Mouse (Mus musculus) forebrain, embryonic 14.5 days (tissue): Measurements from ENCODE around the gene Cxcl12. TPM values are rescaled to one million over a fixed set of nuclear protein-coding genes. Genes with fewer than 3 reads are reported as not detected.
A peak's percentile ranks its signal among the peaks of the same experiment; 100 is the strongest.

Experiments
- ATAC-seq: fragments of 200-750 bp; cut with Nextera tagmentation; 2 replicates; pipeline ENCODE4 v1.8.0; 2017; ENCODE audit warnings: mild to moderate bottlenecking, moderate library complexity
- DNase-seq: peaks from one replicate; pipeline ENCODE4 v3.0.0-alpha.2; 2015; ENCODE audit warnings: low spot score
- H3K27ac ChIP-seq: fragments of 300-500 bp; sonication (generic); 2 replicates; pipeline ENCODE4 v1.5.1; 2014; ENCODE audit warnings: low read depth, mild to moderate bottlenecking, control low read depth, low read length, moderate library complexity
- H3K27me3 ChIP-seq: fragments of 300-500 bp; sonication (generic); replicated peaks from 2 replicates; pipeline ENCODE4 v1.6.1; 2014; ENCODE audit warnings: low read length, control low read depth, mixed read lengths; ENCODE audit not compliant: control insufficient read depth, insufficient read depth
- H3K36me3 ChIP-seq: fragments of 300-500 bp; sonication (generic); 2 replicates; pipeline ENCODE4 v1.6.1; 2014; ENCODE audit warnings: low read length, control low read depth; ENCODE audit not compliant: control insufficient read depth, insufficient read depth
- H3K4me1 ChIP-seq: fragments of 300-500 bp; sonication (generic); 2 replicates; pipeline ENCODE4 v1.6.1; 2014; ENCODE audit warnings: antibody characterized with exemption, low read length, control low read depth; ENCODE audit not compliant: control insufficient read depth, insufficient read depth
- H3K4me2 ChIP-seq: fragments of 300-500 bp; sonication (generic); 2 replicates; pipeline ENCODE4 v1.6.1; 2014; ENCODE audit warnings: mild to moderate bottlenecking, control low read depth, low read length
- H3K4me3 ChIP-seq: fragments of 300-500 bp; sonication (generic); 2 replicates; pipeline ENCODE4 v1.5.1; 2014; ENCODE audit warnings: low read depth, low read length, control low read depth
- H3K9ac ChIP-seq: fragments of 300-500 bp; sonication (generic); 2 replicates; pipeline ENCODE4 v1.6.1; 2014; ENCODE audit warnings: mild to moderate bottlenecking, low read length, control low read depth, moderate library complexity
- H3K9me3 ChIP-seq: fragments of 300-500 bp; sonication (generic); replicated peaks from 2 replicates; pipeline ENCODE4 v1.6.1; 2016; ENCODE audit warnings: low read length, control low read depth, mixed read lengths; ENCODE audit not compliant: control insufficient read depth
- WGBS: fragments of 180-500 bp; shearing (Covaris S2); extraction: QIAGEN DNeasy Blood & Tissue Kit; methylation state at CpG from one replicate; pipeline ENCODE4 v1.1.7; 2014; 5-methylcytosine and 5-hydroxymethylcytosine counted together
- polyA plus RNA-seq: library from polyadenylated mRNA; unstranded; fragments of >200 nt; fragmentation: Nextera tagmentation; extraction: Ambion mirVana; gene quantifications from 2 replicates; pipeline ENCODE4 v1.2.1, GENCODE M21; 2014

Gene Cxcl12
- polyA plus RNA-seq, 1 experiment from 2014 or later = 78.3 TPM

DNA sequence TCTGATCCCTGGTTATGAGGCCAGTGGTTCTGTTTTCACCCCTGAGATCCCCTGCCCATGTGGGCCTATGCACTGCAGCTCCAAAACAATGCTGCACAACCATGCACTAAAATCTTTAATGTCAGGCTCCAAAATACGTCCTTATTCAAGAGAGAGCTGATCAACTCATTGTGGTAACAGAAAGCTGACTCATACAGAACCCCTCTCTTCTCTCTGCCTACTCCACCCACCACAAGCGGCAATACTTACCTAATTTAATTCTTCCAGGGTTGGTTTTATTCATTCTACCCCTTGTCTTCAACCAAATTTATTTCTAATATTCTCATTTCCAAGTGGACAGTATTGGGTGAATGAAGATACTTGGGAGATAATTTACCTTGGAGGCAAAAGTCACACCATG is 38.5 kb downstream of the Cxcl12 start:
- H3K36me3 ChIP-seq = no peaks in the 10 kb centered on the region
- no peak for ATAC-seq
- H3K9me3 ChIP-seq = no peaks in the 10 kb centered on the region
- 86% methylated on average over 2 of the region's 2 CpGs for WGBS
- H3K4me3 ChIP-seq = no peak overlapping the region
- H3K4me2 ChIP-seq = no peak overlapping the region
- DNase-seq = no peak
- no peak overlapping the region for H3K9ac ChIP-seq
- no peaks in the 10 kb centered on the region for H3K27me3 ChIP-seq
- H3K27ac ChIP-seq = no peak overlapping the region
- H3K4me1 ChIP-seq = no peaks in the 10 kb centered on the region

DNA sequence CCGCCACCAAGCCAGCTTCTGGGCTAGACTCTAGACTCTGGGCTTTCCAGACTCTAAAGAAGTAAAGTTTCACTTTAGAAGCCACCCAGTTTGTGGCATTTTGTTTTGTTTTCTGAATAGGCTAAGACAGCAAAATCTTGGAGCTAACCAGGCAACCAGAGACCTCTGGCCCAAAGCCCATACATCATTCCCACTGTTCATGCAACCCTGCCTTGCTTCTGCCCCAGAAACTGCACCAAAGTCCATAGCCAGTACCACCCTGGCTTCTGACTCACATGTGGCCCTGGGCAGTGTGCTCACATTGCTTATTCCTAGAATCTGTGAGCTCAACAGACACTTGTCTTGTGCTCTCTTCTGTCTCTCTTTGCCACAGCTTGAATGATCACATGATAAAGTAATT is 39.0 kb downstream of the Cxcl12 start:
- H3K4me2 ChIP-seq = no peak overlapping the region

DNA sequence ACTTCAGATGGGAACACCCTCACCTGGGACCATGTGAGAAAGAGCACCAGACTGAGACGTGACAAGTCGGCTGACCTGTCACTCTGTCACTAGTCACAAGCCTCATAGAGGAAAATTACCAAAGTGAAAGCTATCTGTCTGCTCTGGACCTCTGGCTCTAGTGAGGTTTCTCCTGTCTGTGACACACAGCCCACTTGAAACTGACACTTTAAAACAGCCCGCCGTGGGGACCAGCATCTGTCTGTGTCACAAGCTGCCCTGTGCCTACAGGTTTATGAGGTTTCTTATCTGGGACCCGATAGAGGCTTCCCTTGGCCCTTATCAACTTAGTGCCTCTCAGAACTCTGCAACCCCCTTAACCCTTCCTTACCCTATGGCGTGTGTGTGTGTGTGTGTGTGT is 41.8 kb downstream of the Cxcl12 start:
- Histone ChIP-seq H3K27me3 (no peaks in the 10 kb centered on the region), H3K4me3 (no peak overlapping the region), H3K9me3 (no peaks in the 10 kb centered on the region), H3K36me3 (no peaks in the 10 kb centered on the region), H3K27ac (no peak overlapping the region), H3K4me1 (no peaks in the 10 kb centered on the region), H3K4me2 (no peak overlapping the region), H3K9ac (no peak overlapping the region)
- ATAC-seq = no peak; the same call in 1 of the 2 replicates
- DNase-seq = no peak
- WGBS = 80% methylated on average over 6 of the region's 6 CpGs

More for the DNA sequence above, 39.0 kb downstream of the Cxcl12 start:
- H3K27ac ChIP-seq = no peak overlapping the region
- DNase-seq (no peak), ATAC-seq (no peak)
- H3K4me1 ChIP-seq = no peaks in the 10 kb centered on the region
- 85% methylated on average over 1 of the region's 1 CpGs for WGBS
- H3K36me3 ChIP-seq = no peaks in the 10 kb centered on the region
- no peaks in the 10 kb centered on the region for H3K27me3 ChIP-seq
- no peak overlapping the region for H3K9ac ChIP-seq
- no peak overlapping the region for H3K4me3 ChIP-seq
- H3K9me3 ChIP-seq = no peaks in the 10 kb centered on the region

DNA sequence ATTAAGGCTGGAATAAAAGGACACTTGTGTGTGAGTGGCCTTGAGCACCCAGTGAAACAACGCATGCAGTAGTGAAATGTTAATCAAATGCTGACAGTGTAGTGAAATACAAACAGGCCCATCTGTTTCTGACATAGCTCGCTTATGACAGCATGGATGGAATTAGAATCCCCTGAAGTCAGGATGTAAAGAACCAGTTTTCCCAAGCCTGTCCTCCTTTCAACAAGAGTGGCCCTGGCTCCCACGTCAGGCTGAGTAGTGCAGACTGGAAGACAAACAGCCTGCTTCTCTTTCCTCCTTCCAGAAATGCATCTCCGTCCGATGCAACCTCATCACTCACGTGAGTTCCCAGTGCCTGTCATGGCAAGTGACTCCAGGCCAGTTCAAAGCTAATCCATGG is 42.2 kb downstream of the Cxcl12 start:
- H3K4me3 ChIP-seq = no peak overlapping the region
- no peaks in the 10 kb centered on the region for H3K4me1 ChIP-seq
- no peaks in the 10 kb centered on the region for H3K9me3 ChIP-seq
- ATAC-seq (peak; percentile 55; the same call in 1 of the 2 replicates), DNase-seq (peak; percentile 34)
- no peak overlapping the region for H3K4me2 ChIP-seq
- no peaks in the 10 kb centered on the region for H3K36me3 ChIP-seq
- 63% methylated on average over 6 of the region's 6 CpGs for WGBS
- no peak overlapping the region for H3K27ac ChIP-seq
- H3K9ac ChIP-seq = no peak overlapping the region
- no peaks in the 10 kb centered on the region for H3K27me3 ChIP-seq

DNA sequence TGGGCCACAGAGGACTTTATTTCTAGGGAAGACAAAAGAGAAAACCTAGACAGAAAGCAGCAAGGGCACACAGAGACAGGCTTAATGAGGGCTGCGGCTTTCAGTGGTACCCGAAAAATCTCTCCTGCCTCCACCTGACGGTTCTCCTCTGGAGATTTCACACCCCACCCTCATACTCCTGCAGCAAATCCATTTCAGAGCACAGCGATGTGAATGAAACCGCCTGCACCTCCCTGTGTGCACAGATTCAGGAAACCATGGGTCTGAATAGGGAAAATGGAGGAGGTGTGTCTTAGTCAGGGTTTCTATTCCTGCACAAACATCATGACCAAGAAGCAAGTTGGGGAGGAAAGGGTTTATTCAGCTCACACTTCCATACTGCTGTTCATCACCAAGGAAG is 46.2 kb downstream of the Cxcl12 start:
- no peaks in the 10 kb centered on the region for H3K36me3 ChIP-seq
- no peak for DNase-seq
- H3K27me3 ChIP-seq = no peaks in the 10 kb centered on the region
- H3K9ac ChIP-seq = no peak overlapping the region
- no peaks in the 10 kb centered on the region for H3K4me1 ChIP-seq
- no peak for ATAC-seq
- H3K4me2 ChIP-seq = no peak overlapping the region
- WGBS = 74% methylated on average over 5 of the region's 5 CpGs
- no peak overlapping the region for H3K4me3 ChIP-seq
- H3K9me3 ChIP-seq = no peaks in the 10 kb centered on the region
- H3K27ac ChIP-seq = no peak overlapping the region

DNA sequence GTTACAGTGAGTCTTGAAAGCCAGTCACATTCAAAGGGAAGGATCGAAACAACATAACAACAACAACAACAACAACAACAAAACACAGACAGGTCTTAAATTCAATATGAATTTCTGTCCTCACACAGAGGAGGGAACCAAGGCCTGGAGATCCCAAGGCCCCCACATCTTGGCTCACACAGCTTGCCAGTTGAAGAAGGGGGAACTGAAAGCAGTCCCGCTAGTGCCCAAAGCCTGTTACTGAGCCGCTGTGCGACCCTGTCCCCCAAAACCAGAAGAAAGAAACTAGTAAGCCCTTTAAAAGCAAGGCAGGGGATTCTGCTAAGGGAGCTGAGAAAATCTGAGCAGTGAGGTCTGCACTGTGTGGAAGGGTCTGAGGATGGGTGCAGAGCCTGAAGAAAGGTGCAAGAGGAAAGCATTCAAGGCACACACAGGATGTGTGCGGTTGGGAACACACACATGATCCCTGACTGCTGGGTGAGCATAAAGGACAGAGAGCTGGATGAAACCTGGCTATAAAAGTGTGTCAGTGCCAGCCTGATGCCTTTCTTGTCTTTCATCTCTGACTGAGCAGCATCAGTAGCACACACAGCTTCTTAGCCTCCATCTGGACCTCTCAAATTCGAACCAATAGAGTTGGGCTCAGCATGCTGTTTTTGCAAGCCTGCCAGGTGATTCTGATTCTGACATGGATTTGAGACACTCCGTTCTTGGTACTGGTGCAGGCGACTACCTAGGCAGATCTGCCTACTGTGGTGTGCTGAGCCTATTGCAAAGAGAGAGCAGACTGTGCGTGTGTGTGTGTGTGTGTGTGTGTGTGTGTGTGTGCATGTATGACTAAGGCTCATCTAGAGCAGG is 50.3 kb downstream of the Cxcl12 start:
- no peak overlapping the region for H3K9ac ChIP-seq
- 81% methylated on average over 9 of the region's 9 CpGs for WGBS
- no peak overlapping the region for H3K4me3 ChIP-seq
- H3K9me3 ChIP-seq = no peaks in the 10 kb centered on the region
- peak; percentile 23; the same call in 1 of the 2 replicates for ATAC-seq
- peak overlapping the region; percentile 27; the same call in 1 of the 2 replicates for H3K27ac ChIP-seq
- H3K27me3 ChIP-seq = no peaks in the 10 kb centered on the region
- no peaks in the 10 kb centered on the region for H3K4me1 ChIP-seq
- H3K36me3 ChIP-seq = no peaks in the 10 kb centered on the region
- peak; percentile 44 for DNase-seq
- H3K4me2 ChIP-seq = no peak overlapping the region

DNA sequence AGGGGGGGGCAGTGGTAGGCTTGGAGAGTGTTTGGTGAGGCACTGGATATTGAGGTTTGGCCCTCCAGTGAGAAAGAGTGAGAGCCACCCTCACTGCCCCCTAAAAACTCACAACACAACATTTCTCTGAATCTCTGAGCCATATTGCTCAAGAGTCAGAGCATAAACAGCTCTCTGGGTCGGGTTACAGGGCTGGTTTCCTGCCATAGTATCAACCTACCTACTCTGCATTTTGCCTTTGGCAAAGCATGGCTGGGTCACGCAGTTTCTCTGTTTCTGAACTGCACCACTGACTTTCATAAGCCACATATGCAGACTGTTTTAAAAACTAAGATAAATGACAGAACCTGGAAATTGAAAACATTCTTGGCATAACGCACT is 51.0 kb downstream of the Cxcl12 start:
- 71% methylated on average over 3 of the region's 3 CpGs for WGBS
- no peaks in the 10 kb centered on the region for H3K4me1 ChIP-seq
- DNase-seq = no peak
- no peak overlapping the region for H3K4me3 ChIP-seq
- no peak overlapping the region for H3K9ac ChIP-seq
- no peaks in the 10 kb centered on the region for H3K9me3 ChIP-seq
- no peak overlapping the region for H3K4me2 ChIP-seq
- H3K36me3 ChIP-seq = no peaks in the 10 kb centered on the region
- no peak for ATAC-seq
- no peak overlapping the region for H3K27ac ChIP-seq
- no peaks in the 10 kb centered on the region for H3K27me3 ChIP-seq

DNA sequence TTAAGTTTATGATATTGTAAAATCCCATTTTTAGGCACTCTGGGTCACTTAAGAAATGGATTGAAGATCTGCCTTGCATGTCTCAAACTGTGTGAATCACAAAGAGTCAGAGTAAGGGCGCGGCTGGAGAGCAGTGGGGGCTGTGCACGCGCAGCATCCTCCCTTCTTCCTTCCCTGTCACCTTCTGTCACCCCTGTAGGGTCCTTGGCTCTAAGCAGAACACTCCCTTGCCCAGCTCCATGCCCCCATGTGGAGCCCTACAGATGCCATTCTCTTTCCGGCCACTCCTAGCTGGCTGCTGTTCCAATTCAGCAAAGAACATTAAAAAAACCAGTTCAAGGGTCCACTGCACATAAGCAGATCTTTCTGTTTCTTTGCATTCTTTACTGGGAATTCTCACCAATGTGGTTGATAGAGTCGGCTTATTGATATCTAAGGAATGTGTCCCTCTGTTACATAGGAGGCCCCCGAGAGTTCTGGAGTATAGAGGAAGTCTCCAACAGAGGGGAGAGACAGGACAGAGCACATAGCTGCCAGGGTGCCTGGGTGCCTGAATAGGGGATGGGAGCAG is 51.7 kb downstream of the Cxcl12 start:
- 90% methylated on average over 7 of the region's 7 CpGs for WGBS
- no peak for DNase-seq
- ATAC-seq = no peak
- H3K9me3 ChIP-seq = no peaks in the 10 kb centered on the region
- no peak overlapping the region for H3K4me3 ChIP-seq
- no peaks in the 10 kb centered on the region for H3K27me3 ChIP-seq
- H3K27ac ChIP-seq = no peak overlapping the region
- no peak overlapping the region for H3K4me2 ChIP-seq
- H3K36me3 ChIP-seq = no peaks in the 10 kb centered on the region
- H3K4me1 ChIP-seq = no peaks in the 10 kb centered on the region
- H3K9ac ChIP-seq = no peak overlapping the region

DNA sequence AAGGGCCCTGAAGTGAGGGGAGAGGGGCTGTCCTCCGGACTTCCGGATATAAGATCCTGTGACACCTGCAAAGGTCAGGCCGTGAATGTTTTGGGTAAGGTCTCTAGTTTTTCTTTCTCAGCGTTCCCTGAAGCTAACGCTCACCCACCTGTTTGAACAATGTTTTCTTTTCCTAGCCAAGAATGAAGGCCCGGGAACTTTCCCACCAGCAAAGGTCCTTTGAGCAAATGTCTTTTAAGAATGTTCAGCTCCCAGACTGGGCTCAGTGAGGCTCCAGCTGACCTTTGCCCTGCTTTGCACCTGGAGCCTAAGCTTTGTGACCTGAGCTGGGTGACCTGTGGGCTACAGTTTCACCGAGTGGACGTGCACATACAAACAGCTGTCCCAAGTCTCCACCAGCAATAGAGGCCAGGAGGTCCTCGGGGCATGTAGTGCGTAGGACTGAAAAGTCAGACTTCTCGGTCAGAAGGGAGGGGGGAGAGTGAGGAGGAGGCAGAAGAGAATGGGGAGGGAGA is 52.6 kb downstream of the Cxcl12 start:
- ATAC-seq (no peak), DNase-seq (no peak)
- H3K9ac ChIP-seq = no peak overlapping the region
- H3K27me3 ChIP-seq = no peaks in the 10 kb centered on the region
- 79% methylated on average over 11 of the region's 11 CpGs for WGBS
- no peak overlapping the region for H3K4me2 ChIP-seq
- H3K4me1 ChIP-seq = no peaks in the 10 kb centered on the region
- no peak overlapping the region for H3K4me3 ChIP-seq
- no peak overlapping the region for H3K27ac ChIP-seq
- H3K9me3 ChIP-seq = no peaks in the 10 kb centered on the region
- H3K36me3 ChIP-seq = no peaks in the 10 kb centered on the region
